Mouse (Mus musculus): ENCODE measurements around the gene Slc12a7.

DNA sequence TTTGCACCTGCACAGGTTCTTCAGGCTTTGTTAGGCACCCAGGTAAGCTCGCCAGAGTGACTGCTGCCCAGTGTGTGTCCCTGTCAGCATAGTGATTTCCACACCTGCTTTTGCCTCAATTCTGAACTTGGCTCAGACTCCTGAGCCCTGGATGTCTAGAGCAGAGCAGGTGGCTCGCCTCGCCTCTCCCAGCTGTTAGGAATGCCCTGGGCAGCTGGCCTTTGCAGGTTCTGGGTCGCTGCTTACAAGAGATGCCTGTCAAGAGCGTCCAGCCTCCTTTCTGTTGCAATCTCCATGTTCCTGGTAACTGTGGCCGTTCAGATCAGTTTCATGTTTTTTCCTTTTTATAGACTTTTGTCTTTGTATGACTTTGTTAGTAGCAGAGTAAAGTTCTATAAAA is 83.4 kb downstream of the Slc12a7 start:
- TF ChIP-seq CTCF (conservative IDR thresholded peaks at IDR 0.05; ENCODE audit: insufficient read depth, insufficient read length, low read depth, low read length) (no peak), POLR2A (IDR thresholded peaks at IDR 0.05; ENCODE audit: low read depth, low read length) (no peak)
